Mouse (Mus musculus): ENCODE data around the gene Oas1a.
A peak's percentile ranks its signal among the peaks of the same experiment; 100 is the strongest.
"Not testable (repeated sequence)": the region's sequence is repeated elsewhere in the genome, so short reads cannot be mapped to it uniquely, and the experiment has no call there.

Oas1a gene

GRCm38 (mm10) chr5:120893866-120894265 lies 13.5 kb downstream of the Oas1a start:
- DNase-seq (ENCODE audit: low spot score in 2 of 2) = not testable (repeated sequence)

DNA sequence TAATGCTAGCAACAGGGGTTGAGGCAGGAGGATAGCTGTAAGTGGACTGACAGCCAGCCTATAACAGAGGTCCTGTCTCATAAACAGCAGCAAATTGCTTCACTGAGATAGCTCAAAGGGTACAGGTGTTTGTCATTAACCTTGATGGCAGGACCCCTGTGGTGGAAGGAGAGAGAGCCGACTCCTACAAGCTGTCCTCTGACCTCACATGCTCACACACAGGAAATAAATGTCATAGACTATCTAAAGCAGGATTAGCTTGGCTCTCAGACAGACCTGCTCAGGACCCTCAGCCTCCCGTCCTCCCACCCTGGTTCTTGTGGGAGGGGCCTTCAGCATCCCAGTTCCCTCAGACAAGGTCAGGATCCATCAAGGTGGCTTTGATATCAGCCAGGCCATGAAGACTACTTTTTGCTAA lies 15.1 kb downstream of the Oas1a start:
- no peak for DNase-seq (ENCODE audit: low spot score in 2 of 2)

DNA sequence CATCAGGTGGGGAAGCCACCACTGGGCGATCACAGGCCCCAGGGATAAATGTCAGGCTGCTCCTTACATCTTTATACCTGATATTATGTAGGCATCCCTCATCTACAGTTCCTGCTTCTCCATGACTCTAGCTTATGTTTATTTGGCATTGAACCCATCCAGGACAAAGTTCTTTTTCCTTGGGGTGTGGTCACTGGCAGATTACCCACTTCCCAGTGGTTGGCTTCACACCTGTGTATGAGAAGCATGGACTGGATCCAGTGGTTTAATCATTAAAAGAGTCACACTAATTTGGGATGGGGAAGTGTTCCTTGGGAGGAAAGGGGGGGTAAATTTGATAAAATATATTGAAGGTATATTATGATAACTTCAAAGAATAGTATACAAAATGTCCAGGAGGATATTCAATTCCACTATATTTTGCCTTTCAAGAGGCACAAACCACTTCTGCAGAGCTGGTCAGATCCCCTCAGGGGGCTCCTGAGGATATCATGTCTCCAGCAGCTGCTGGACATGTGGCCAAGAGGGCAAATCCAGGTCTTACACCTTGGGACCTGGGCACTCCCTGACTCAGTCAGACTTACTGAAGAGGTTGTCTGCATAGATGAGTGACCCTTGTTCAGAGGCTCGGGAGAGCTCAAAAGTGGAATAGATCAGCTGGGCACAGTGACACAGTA lies 15.6 kb downstream of the Oas1a start:
- not testable (repeated sequence) for DNase-seq (ENCODE audit: low spot score in 2 of 2)

GRCm38 (mm10) chr5:120890991-120891390 lies 16.3 kb downstream of the Oas1a start:
- DNase-seq (ENCODE audit: low spot score in 2 of 2) = no peak

GRCm38 (mm10) chr5:120890026-120890425 lies 17.3 kb downstream of the Oas1a start:
- no peak for DNase-seq (ENCODE audit: low spot score in 2 of 2)

DNA sequence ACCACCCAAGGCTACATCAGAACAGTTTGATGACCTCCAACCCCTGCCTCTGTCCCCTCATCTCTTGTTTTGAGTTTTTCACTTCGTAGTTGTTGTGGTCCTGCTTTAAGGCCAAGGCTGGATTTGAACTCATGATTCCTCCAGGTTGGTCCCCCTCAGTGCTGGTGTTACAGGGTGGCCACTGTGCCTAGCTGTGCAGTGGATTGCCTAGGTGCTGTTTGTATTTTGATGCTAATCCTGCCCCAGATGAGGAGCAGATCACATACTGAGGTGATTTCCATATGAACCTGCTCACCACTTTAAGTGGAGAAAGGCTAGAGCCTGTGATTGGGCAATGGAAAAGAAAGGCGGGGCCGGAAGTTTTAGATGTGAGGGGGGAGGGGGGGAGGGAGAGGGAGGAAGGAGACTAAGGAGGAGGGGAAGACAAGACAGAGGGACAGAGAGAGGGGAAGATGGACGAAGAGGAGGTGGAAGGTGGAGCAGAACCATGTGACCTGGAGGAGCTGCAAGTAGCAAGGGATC lies 19.0 kb downstream of the Oas1a start:
- DNase-seq (ENCODE audit: low spot score in 2 of 2) = not testable (repeated sequence)

- DNase-seq (ENCODE audit: low spot score in 2 of 2) = no peak
Observed at GRCm38 (mm10) chr5:120887831-120888230, 19.5 kb downstream of the Oas1a start.

DNA sequence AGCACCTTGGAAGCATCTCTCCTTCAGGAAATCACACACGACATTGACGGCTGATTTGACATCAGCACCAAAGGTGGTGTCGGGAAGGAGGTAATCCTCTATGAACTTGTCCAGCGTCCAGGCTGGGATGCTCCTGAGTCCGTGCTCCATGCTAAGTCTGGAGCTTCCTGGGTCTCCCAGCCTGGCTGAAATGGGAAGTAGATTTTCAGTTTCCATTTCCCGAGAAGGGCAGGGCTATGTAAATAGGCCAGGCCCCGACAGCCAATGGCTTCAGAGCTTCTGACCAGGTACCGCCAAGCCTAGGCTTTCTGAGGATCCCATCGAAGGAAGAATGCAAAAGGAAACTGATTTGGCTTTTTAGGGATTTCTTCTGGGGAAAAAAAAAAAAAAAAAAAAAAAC lies 19.9 kb downstream of the Oas1a start, which contains the start of gene Oas1g:
Gene Oas1g, minus strand, starts transcription at position 201 of the 400 bp plus-strand sequence.
- DNase-seq (ENCODE audit: low spot score in 2 of 2) = not testable (repeated sequence)

DNA sequence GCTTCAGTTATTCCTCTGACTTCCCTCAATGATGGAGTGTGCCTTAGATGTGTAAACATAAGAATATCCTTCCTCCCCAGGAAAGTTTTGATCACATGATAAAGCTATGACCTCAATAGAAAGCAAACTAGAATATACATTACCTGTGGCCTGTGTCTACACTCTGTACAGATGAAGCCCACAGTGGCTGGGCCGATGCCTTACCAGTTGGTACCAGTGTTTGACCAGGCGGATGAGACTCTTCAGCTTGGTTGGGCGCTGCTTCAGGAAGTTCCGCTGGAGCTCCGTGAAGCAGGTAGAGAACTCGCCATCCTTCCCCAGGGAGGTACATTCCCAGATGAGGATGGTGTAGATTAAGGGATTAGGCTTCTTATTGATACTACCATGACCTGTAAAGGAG lies 25.6 kb downstream of the Oas1a start:
- not testable (repeated sequence) for DNase-seq (ENCODE audit: low spot score in 2 of 2)

- not testable (repeated sequence) for DNase-seq (ENCODE audit: low spot score in 2 of 2)
Observed at GRCm38 (mm10) chr5:120878803-120879202, 28.5 kb downstream of the Oas1a start.

GRCm38 (mm10) chr5:120877407-120877806 lies 29.9 kb downstream of the Oas1a start:
- DNase-seq (ENCODE audit: low spot score in 2 of 2) = not testable (repeated sequence)

GRCm38 (mm10) chr5:120876839-120877238 lies 30.5 kb downstream of the Oas1a start:
- not testable (repeated sequence) for DNase-seq (ENCODE audit: low spot score in 2 of 2)

- DNase-seq (ENCODE audit: low spot score in 2 of 2) = no peak
Observed at GRCm38 (mm10) chr5:120871469-120871868, 35.9 kb downstream of the Oas1a start.

- DNase-seq (ENCODE audit: low spot score in 2 of 2) = no peak
Observed at GRCm38 (mm10) chr5:120870782-120871181, 36.5 kb downstream of the Oas1a start.

GRCm38 (mm10) chr5:120870081-120870480 lies 37.2 kb downstream of the Oas1a start:
- DNase-seq (ENCODE audit: low spot score in 2 of 2) = no peak

DNA sequence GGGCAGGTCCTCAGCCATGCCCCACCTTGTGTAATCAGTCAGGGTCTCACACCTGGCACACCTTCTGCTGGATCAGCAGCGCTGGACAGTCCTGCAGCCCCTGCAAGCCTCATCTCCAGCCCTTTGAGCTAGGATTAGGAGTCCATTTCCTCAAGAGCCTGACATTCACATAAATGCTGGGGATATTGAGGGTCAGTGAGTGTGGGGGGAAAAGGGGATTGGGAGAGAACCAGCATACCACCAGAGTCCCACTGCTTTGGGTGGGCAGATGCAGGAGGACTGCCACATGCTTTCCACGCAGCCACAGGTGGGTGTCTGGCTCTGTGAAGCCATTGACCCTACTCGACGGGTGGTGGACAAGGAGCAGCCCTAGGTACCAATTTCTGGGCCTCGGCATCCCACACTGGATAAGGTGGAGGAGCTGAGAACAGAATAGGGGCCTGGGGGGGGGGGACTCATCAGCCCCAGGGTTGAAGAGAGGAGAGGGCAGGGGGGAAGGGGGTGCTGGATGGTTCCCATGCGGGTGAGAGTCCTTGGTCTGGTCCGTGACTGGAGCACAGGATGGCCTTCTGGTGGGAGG lies 37.8 kb downstream of the Oas1a start:
- no peak for DNase-seq (ENCODE audit: low spot score in 2 of 2)

- DNase-seq (ENCODE audit: low spot score in 2 of 2) = peak in 1 of 2 experiments; percentile 12
Observed at GRCm38 (mm10) chr5:120865336-120865860, 41.9 kb downstream of the Oas1a start.

- no peak for DNase-seq (ENCODE audit: low spot score in 2 of 2)
Observed at GRCm38 (mm10) chr5:120861121-120861520, 46.2 kb downstream of the Oas1a start, which contains the start of gene Oas1h. Gene Oas1h (plus strand): TSS chr5:120861421.

- no peak for DNase-seq (ENCODE audit: low spot score in 2 of 2)
Observed at GRCm38 (mm10) chr5:120859241-120859640, 48.1 kb downstream of the Oas1a start.

- DNase-seq (ENCODE audit: low spot score in 2 of 2) = peak in 1 of 2 experiments; percentile 29
Observed at GRCm38 (mm10) chr5:120849601-120850136, 57.7 kb downstream of the Oas1a start.

GRCm38 (mm10) chr5:120847067-120847466 lies 60.3 kb downstream of the Oas1a start, which contains the start of gene Oas1f:
Gene Oas1f (plus strand): TSS chr5:120847367.
- DNase-seq (ENCODE audit: low spot score in 2 of 2) = peak in 1 of 2 experiments; percentile 8
